Mouse (Mus musculus) heart, adult 9 months (tissue): ENCODE measurements around the gene Cd37.
A peak's percentile ranks its signal among the peaks of the same experiment; 100 is the strongest.
"Not testable (repeated sequence)": the region's sequence is repeated elsewhere in the genome, so short reads cannot be mapped to it uniquely, and the experiment has no call there.

ENCODE experiments used
- DNase-seq, 2 experiments: peaks; one replicate each; pipeline ENCODE4 v3.0.0; 2022; ENCODE audit warnings: low spot score in 2 of 2

The Cd37 gene

GRCm38 (mm10) chr7:45238723-45239496 lies at the start of gene Cd37:
Gene Cd37, minus strand, starts transcription at chr7:45239115.
- no peak for DNase-seq

- no peak for DNase-seq
Measured at GRCm38 (mm10) chr7:45286486-45286885, 47.6 kb upstream of the Cd37 start.

GRCm38 (mm10) chr7:45277136-45277760 lies 38.3 kb upstream of the Cd37 start, which contains the start of gene Slc6a21:
Gene Slc6a21, plus strand, starts transcription at chr7:45277513.
- peak; percentile 54 to 64 for DNase-seq

- DNase-seq, result no peak
Measured at GRCm38 (mm10) chr7:45273672-45274071, 34.8 kb upstream of the Cd37 start.

- DNase-seq, result no peak
Measured at GRCm38 (mm10) chr7:45272786-45273412, 34.0 kb upstream of the Cd37 start.

GRCm38 (mm10) chr7:45265518-45265917 lies 26.6 kb upstream of the Cd37 start:
- DNase-seq, result no peak

- no peak for DNase-seq
Measured at GRCm38 (mm10) chr7:45264348-45264747, 25.4 kb upstream of the Cd37 start.

- DNase-seq, result no peak
Measured at GRCm38 (mm10) chr7:45263006-45263607, 24.2 kb upstream of the Cd37 start.

GRCm38 (mm10) chr7:45262266-45262665 lies 23.4 kb upstream of the Cd37 start:
- DNase-seq, result no peak

- DNase-seq, result no peak
Measured at GRCm38 (mm10) chr7:45259281-45259680, 20.4 kb upstream of the Cd37 start.

GRCm38 (mm10) chr7:45257063-45257840 lies 18.3 kb upstream of the Cd37 start:
- no peak for DNase-seq

GRCm38 (mm10) chr7:45255822-45256221 lies 16.9 kb upstream of the Cd37 start:
- not testable (repeated sequence) for DNase-seq

- no peak for DNase-seq
Measured at GRCm38 (mm10) chr7:45253806-45254205, 14.9 kb upstream of the Cd37 start.

GRCm38 (mm10) chr7:45247666-45248065 lies 8.8 kb upstream of the Cd37 start:
- no peak for DNase-seq

GRCm38 (mm10) chr7:45241389-45241749 lies 2.5 kb upstream of the Cd37 start:
- no peak for DNase-seq

- no peak for DNase-seq
Measured at GRCm38 (mm10) chr7:45240633-45241388, 1.9 kb upstream of the Cd37 start, which contains the start of gene Slc6a16. Gene Slc6a16, plus strand, starts transcription at chr7:45241085.

GRCm38 (mm10) chr7:45240109-45240508 lies 1.2 kb upstream of the Cd37 start:
- no peak for DNase-seq

GRCm38 (mm10) chr7:45237747-45238699 lies 892 bp downstream of the Cd37 start:
- no peak for DNase-seq

GRCm38 (mm10) chr7:45235656-45236180 lies 3.2 kb downstream of the Cd37 start:
- no peak for DNase-seq
